Mouse (Mus musculus): Measurements from ENCODE around the gene Desi1. TPM values are rescaled to one million over a fixed set of nuclear protein-coding genes. Genes with fewer than 3 reads are reported as not detected.

Desi1 gene
- polyA plus RNA-seq, 1 experiment, result 22.7 TPM

GRCm38 (mm10) chr15:81949476-81950131, 84.1 kb downstream of the Desi1 start:
- WGBS, result 80% methylated on average over 11 of the region's 11 CpGs
- Histone ChIP-seq H3K27ac (ENCODE audit: control insufficient read depth, insufficient read depth, low read depth, low read length, poor library complexity) (no peak overlapping the region), H3K4me1 (ENCODE audit: control insufficient read depth, insufficient read depth, low read length) (no peaks in the 10 kb centered on the region), H3K4me3 (replicated peaks; ENCODE audit: control insufficient read depth, low read depth, low read length) (no peak overlapping the region)
- TF ChIP-seq POLR2A (IDR thresholded peaks at IDR 0.05; ENCODE audit: borderline replicate concordance, control insufficient read depth, low read depth, low read length) (no peak), CTCF (IDR thresholded peaks at IDR 0.05; ENCODE audit: control insufficient read depth, insufficient read depth, low read length) (no peak)

- Histone ChIP-seq H3K27ac (ENCODE audit: control insufficient read depth, insufficient read depth, low read depth, low read length, poor library complexity) (no peak overlapping the region), H3K4me3 (replicated peaks; ENCODE audit: control insufficient read depth, low read depth, low read length) (no peak overlapping the region), H3K4me1 (ENCODE audit: control insufficient read depth, insufficient read depth, low read length) (no peaks in the 10 kb centered on the region)
- WGBS, result 70% methylated on average over 10 of the region's 10 CpGs
- no peak for TF ChIP-seq POLR2A (IDR thresholded peaks at IDR 0.05; ENCODE audit: borderline replicate concordance, control insufficient read depth, low read depth, low read length)
- no peak for TF ChIP-seq CTCF (IDR thresholded peaks at IDR 0.05; ENCODE audit: control insufficient read depth, insufficient read depth, low read length)
Measured at GRCm38 (mm10) chr15:81949076-81949475, 84.6 kb downstream of the Desi1 start.

- Histone ChIP-seq H3K4me1 (ENCODE audit: control insufficient read depth, insufficient read depth, low read length) (no peaks in the 10 kb centered on the region), H3K27ac (ENCODE audit: control insufficient read depth, insufficient read depth, low read depth, low read length, poor library complexity) (no peak overlapping the region), H3K4me3 (replicated peaks; ENCODE audit: control insufficient read depth, low read depth, low read length) (no peak overlapping the region)
- WGBS, result 65% methylated on average over 9 of the region's 9 CpGs
- no peak for TF ChIP-seq POLR2A (IDR thresholded peaks at IDR 0.05; ENCODE audit: borderline replicate concordance, control insufficient read depth, low read depth, low read length)
- TF ChIP-seq CTCF (IDR thresholded peaks at IDR 0.05; ENCODE audit: control insufficient read depth, insufficient read depth, low read length), result no peak
Measured at GRCm38 (mm10) chr15:81943176-81943749, 90.4 kb downstream of the Desi1 start.

Other genes starting within 250 kb of the Desi1 start
- gene Tef, start 231.4 kb downstream of the Desi1 start, polyA plus RNA-seq (2011; ENCODE audit: insufficient read depth, insufficient read length, low replicate concordance, missing spikeins), result 6.4 and 16.2 TPM in 2 replicates
- gene Tob2, start 175.1 kb downstream of the Desi1 start, polyA plus RNA-seq (2011; ENCODE audit: insufficient read depth, insufficient read length, low replicate concordance, missing spikeins), result 6.6 and 9.2 TPM in 2 replicates
- 74.5 and 96.7 TPM in 2 replicates for gene Phf5a, start 162.0 kb downstream of the Desi1 start, polyA plus RNA-seq (2011; ENCODE audit: insufficient read depth, insufficient read length, low replicate concordance, missing spikeins)
- 41.0 and 71.1 TPM in 2 replicates for gene Aco2, start 161.6 kb downstream of the Desi1 start, polyA plus RNA-seq (2011; ENCODE audit: insufficient read depth, insufficient read length, low replicate concordance, missing spikeins)
- 12.4 and 12.5 TPM in 2 replicates for gene Polr3h, start 107.6 kb downstream of the Desi1 start, polyA plus RNA-seq (2011; ENCODE audit: insufficient read depth, insufficient read length, low replicate concordance, missing spikeins)
- 0.80 TPM in 1 of 2 replicates, not detected in the other for gene Csdc2, start 97.1 kb downstream of the Desi1 start, polyA plus RNA-seq (2011; ENCODE audit: insufficient read depth, insufficient read length, low replicate concordance, missing spikeins)
- 23.1 and 51.8 TPM in 2 replicates for gene Pmm1, start 72.9 kb downstream of the Desi1 start, polyA plus RNA-seq (2011; ENCODE audit: insufficient read depth, insufficient read length, low replicate concordance, missing spikeins)
- gene 1700029P11Rik, start 53.3 kb downstream of the Desi1 start, polyA plus RNA-seq (2011; ENCODE audit: insufficient read depth, insufficient read length, low replicate concordance, missing spikeins), result 3.0 TPM in 1 of 2 replicates, not detected in the other
- 60.8 and 96.2 TPM in 2 replicates for gene Xrcc6, start 46.0 kb downstream of the Desi1 start, polyA plus RNA-seq (2011; ENCODE audit: insufficient read depth, insufficient read length, low replicate concordance, missing spikeins)
- gene Snu13, start 13.7 kb upstream of the Desi1 start, polyA plus RNA-seq (2011; ENCODE audit: insufficient read depth, insufficient read length, low replicate concordance, missing spikeins), result 119 and 144 TPM in 2 replicates
- not detected in 2 replicates for gene 4930407I10Rik, start 25.3 kb upstream of the Desi1 start, polyA plus RNA-seq (2011; ENCODE audit: insufficient read depth, insufficient read length, low replicate concordance, missing spikeins)
- not detected in 2 replicates for gene Mei1, start 36.1 kb upstream of the Desi1 start, polyA plus RNA-seq (2011; ENCODE audit: insufficient read depth, insufficient read length, low replicate concordance, missing spikeins)
- 23.8 and 28.2 TPM in 2 replicates for gene Ccdc134, start 94.1 kb upstream of the Desi1 start, polyA plus RNA-seq (2011; ENCODE audit: insufficient read depth, insufficient read length, low replicate concordance, missing spikeins)
- 19.3 and 46.3 TPM in 2 replicates for gene Srebf2, start 113.3 kb upstream of the Desi1 start, polyA plus RNA-seq (2011; ENCODE audit: insufficient read depth, insufficient read length, low replicate concordance, missing spikeins)
- 0.77 and 1.9 TPM in 2 replicates for gene Shisa8, start 179.0 kb upstream of the Desi1 start, polyA plus RNA-seq (2011; ENCODE audit: insufficient read depth, insufficient read length, low replicate concordance, missing spikeins)
- 12.1 and 24.9 TPM in 2 replicates for gene Tnfrsf13c, start 190.5 kb upstream of the Desi1 start, polyA plus RNA-seq (2011; ENCODE audit: insufficient read depth, insufficient read length, low replicate concordance, missing spikeins)
- gene Cenpm, start 210.9 kb upstream of the Desi1 start, polyA plus RNA-seq (2011; ENCODE audit: insufficient read depth, insufficient read length, low replicate concordance, missing spikeins), result 19.5 and 21.2 TPM in 2 replicates
- gene 1500009C09Rik, start 218.5 kb upstream of the Desi1 start, polyA plus RNA-seq (2011; ENCODE audit: insufficient read depth, insufficient read length, low replicate concordance, missing spikeins), result not detected in 2 replicates
- gene Sept3, start 241.0 kb upstream of the Desi1 start, polyA plus RNA-seq (2011; ENCODE audit: insufficient read depth, insufficient read length, low replicate concordance, missing spikeins), result 2.0 TPM in 1 of 2 replicates, not detected in the other

Data from bone marrow, adult 2 months (tissue).